Mouse (Mus musculus) heart, postnatal 0 days (tissue): Measurements from ENCODE around the gene Elf3. TPM values are rescaled to one million over a fixed set of nuclear protein-coding genes. Genes with fewer than 3 reads are reported as not detected.

Experiments
- ATAC-seq: fragments of 200-750 bp; cut with Nextera tagmentation; 2 replicates; pipeline ENCODE4 v1.8.0; 2017; ENCODE audit warnings: low read depth, moderate number of reproducible peaks, moderate library complexity; ENCODE audit not compliant: insufficient read depth
- DNase-seq: peaks from one replicate; pipeline ENCODE4 v3.0.0-alpha.2; 2016; ENCODE audit warnings: low spot score
- H3K27ac ChIP-seq: fragments of 300-500 bp; sonication (generic); 2 replicates; pipeline ENCODE4 v1.5.1; 2014; ENCODE audit warnings: low read depth, mild to moderate bottlenecking
- H3K27me3 ChIP-seq: fragments of 300-500 bp; sonication (generic); 2 replicates; pipeline ENCODE4 v1.6.1; 2014; ENCODE audit warnings: low read length, mixed read lengths; ENCODE audit not compliant: control insufficient read depth, insufficient read depth
- H3K36me3 ChIP-seq: fragments of 300-500 bp; sonication (generic); replicated peaks from 2 replicates; pipeline ENCODE4 v1.6.1; 2014; ENCODE audit warnings: low read length, mixed read lengths; ENCODE audit not compliant: control insufficient read depth, insufficient read depth
- H3K4me1 ChIP-seq: fragments of 300-500 bp; sonication (generic); 2 replicates; pipeline ENCODE4 v1.6.1; 2014; ENCODE audit warnings: antibody characterized with exemption; ENCODE audit not compliant: control insufficient read depth, insufficient read depth
- H3K4me2 ChIP-seq: fragments of 300-500 bp; sonication (generic); 2 replicates; pipeline ENCODE4 v1.6.1; 2014; ENCODE audit warnings: low read depth, mild to moderate bottlenecking, low read length, moderate library complexity
- H3K4me3 ChIP-seq: fragments of 300-500 bp; sonication (generic); 2 replicates; pipeline ENCODE4 v1.5.1; 2014; ENCODE audit warnings: low read depth, low read length
- H3K9ac ChIP-seq: fragments of 300-500 bp; sonication (generic); replicated peaks from 2 replicates; pipeline ENCODE4 v1.6.1; 2014; ENCODE audit warnings: low read depth, low read length, mixed read lengths
- H3K9me3 ChIP-seq: fragments of 300-500 bp; sonication (generic); replicated peaks from 2 replicates; pipeline ENCODE4 v1.6.1; 2016; ENCODE audit warnings: low read length; ENCODE audit not compliant: control insufficient read depth
- CTCF ChIP-seq: IDR thresholded peaks from 2 replicates; pipeline ENCODE4 v1.5.1; 2016; ENCODE audit warnings: antibody characterized with exemption, control low read depth, low read depth
- EP300 ChIP-seq: IDR thresholded peaks from 2 replicates; pipeline ENCODE4 v1.6.1; 2016; ENCODE audit warnings: antibody characterized with exemption, low read depth
- WGBS: fragments of 180-500 bp; shearing (Covaris S2); extraction: QIAGEN DNeasy Blood & Tissue Kit; methylation state at CpG from one replicate; pipeline ENCODE4 v1.1.7; 2014; 5-methylcytosine and 5-hydroxymethylcytosine counted together
- polyA plus RNA-seq: library from polyadenylated mRNA; unstranded; fragments of >200 nt; fragmentation: Nextera tagmentation; extraction: Ambion mirVana; gene quantifications from 2 replicates; pipeline ENCODE4 v1.2.1, GENCODE M21; 2015
- total RNA-seq: library from RNA; depleted of rRNA; stranded (reverse); fragments of >200 nt; gene quantifications from 2 replicates; pipeline ENCODE4 v1.2.3, GENCODE M21; 2014; ENCODE audit warnings: low replicate concordance

Gene Elf3
- total and polyA plus RNA-seq, 2 experiments from 2014 or later, result 0.57 to 0.99 TPM

GRCm38 (mm10) chr1:135282536-135283286 is 24.3 kb upstream of the Elf3 start:
- TF ChIP-seq EP300, result no peak
- TF ChIP-seq CTCF, result no peak
- WGBS, result 34% methylated on average over 13 of the region's 13 CpGs
- no peaks in the 10 kb centered on the region for H3K9me3 ChIP-seq
- peaks cover 15% of the 10 kb centered on the region for H3K36me3 ChIP-seq
- H3K4me2 ChIP-seq, result peak overlapping the region; percentile 84
- peak overlapping the region; percentile 87 for H3K9ac ChIP-seq
- ATAC-seq, result no peak
- no peaks in the 10 kb centered on the region for H3K27me3 ChIP-seq
- no peak for DNase-seq
- H3K27ac ChIP-seq, result peak overlapping the region; percentile 88
- peak overlapping the region; percentile 74 for H3K4me3 ChIP-seq
- peaks cover 12% of the 10 kb centered on the region; the same call in 1 of the 2 replicates for H3K4me1 ChIP-seq

GRCm38 (mm10) chr1:135281841-135282240 is 23.5 kb upstream of the Elf3 start:
- Histone ChIP-seq H3K27me3 (no peaks in the 10 kb centered on the region), H3K4me2 (no peak overlapping the region), H3K4me3 (no peak overlapping the region), H3K9ac (no peak overlapping the region), H3K9me3 (no peaks in the 10 kb centered on the region), H3K27ac (no peak overlapping the region), H3K36me3 (peaks cover 22% of the 10 kb centered on the region), H3K4me1 (peaks cover 12% of the 10 kb centered on the region; the same call in 1 of the 2 replicates)
- 95% methylated on average over 17 of the region's 17 CpGs for WGBS
- ATAC-seq (no peak), DNase-seq (no peak)
- TF ChIP-seq EP300, result no peak
- TF ChIP-seq CTCF, result no peak

GRCm38 (mm10) chr1:135280646-135281045 is 22.3 kb upstream of the Elf3 start:
- Histone ChIP-seq H3K9me3 (no peaks in the 10 kb centered on the region), H3K4me3 (no peak overlapping the region), H3K4me1 (peaks cover 12% of the 10 kb centered on the region; the same call in 1 of the 2 replicates), H3K27me3 (no peaks in the 10 kb centered on the region), H3K9ac (no peak overlapping the region), H3K4me2 (no peak overlapping the region), H3K27ac (no peak overlapping the region), H3K36me3 (peaks cover 33% of the 10 kb centered on the region)
- DNase-seq (peak; percentile 85), ATAC-seq (peak; percentile 85)
- TF ChIP-seq EP300 (no peak), CTCF (no peak)
- WGBS, result 35% methylated on average over 9 of the region's 9 CpGs

- Histone ChIP-seq H3K9ac (no peak overlapping the region), H3K4me2 (no peak overlapping the region), H3K27ac (no peak overlapping the region), H3K4me3 (no peak overlapping the region), H3K4me1 (no peaks in the 10 kb centered on the region), H3K27me3 (no peaks in the 10 kb centered on the region), H3K36me3 (peaks cover 50% of the 10 kb centered on the region), H3K9me3 (no peaks in the 10 kb centered on the region)
- DNase-seq (no peak), ATAC-seq (no peak)
- WGBS, result 88% methylated on average over 9 of the region's 9 CpGs
- TF ChIP-seq CTCF, result no peak
These were observed 13.0 kb upstream of the Elf3 start for GRCm38 (mm10) chr1:135271371-135271770.

GRCm38 (mm10) chr1:135267663-135268446 is 9.5 kb upstream of the Elf3 start:
- ATAC-seq, result no peak
- TF ChIP-seq CTCF (no peak), EP300 (no peak)
- peaks cover 73% of the 10 kb centered on the region for H3K36me3 ChIP-seq
- no peak overlapping the region for H3K4me3 ChIP-seq
- no peaks in the 10 kb centered on the region for H3K4me1 ChIP-seq
- no peak overlapping the region for H3K9ac ChIP-seq
- DNase-seq, result no peak
- no peaks in the 10 kb centered on the region for H3K9me3 ChIP-seq
- H3K4me2 ChIP-seq, result no peak overlapping the region
- no peak overlapping the region for H3K27ac ChIP-seq
- no peaks in the 10 kb centered on the region for H3K27me3 ChIP-seq
- WGBS, result 75% methylated on average over 10 of the region's 10 CpGs
